Mouse (Mus musculus) limb, embryonic 13.5 days (tissue): ENCODE data around the gene Frk. TPM values are rescaled to one million over a fixed set of nuclear protein-coding genes. Genes with fewer than 3 reads are reported as not detected.
"Not testable (repeated sequence)": the region's sequence is repeated elsewhere in the genome, so short reads cannot be mapped to it uniquely, and the experiment has no call there.

Experiments used
- ATAC-seq: fragments of 200-750 bp; cut with Nextera tagmentation; 2 replicates; pipeline ENCODE4 v1.8.0; 2017; ENCODE audit warnings: low read depth, moderate number of reproducible peaks, moderate TSS enrichment; ENCODE audit not compliant: low FRiP score
- H3K27ac ChIP-seq: fragments of 300-500 bp; sonication (generic); 2 replicates; pipeline ENCODE4 v1.5.1; 2015; ENCODE audit warnings: inconsistent platforms, mild to moderate bottlenecking, moderate library complexity
- H3K27me3 ChIP-seq: fragments of 300-500 bp; sonication (generic); 2 replicates; pipeline ENCODE4 v1.6.1; 2015; ENCODE audit warnings: mild to moderate bottlenecking, inconsistent platforms
- H3K36me3 ChIP-seq: fragments of 300-500 bp; sonication (generic); 2 replicates; pipeline ENCODE4 v1.6.1; 2015; ENCODE audit warnings: inconsistent platforms, mild to moderate bottlenecking, moderate library complexity
- H3K4me1 ChIP-seq: fragments of 300-500 bp; sonication (generic); 2 replicates; pipeline ENCODE4 v1.6.1; 2015; ENCODE audit warnings: inconsistent platforms
- H3K4me2 ChIP-seq: fragments of 300-500 bp; sonication (generic); replicated peaks from 2 replicates; pipeline ENCODE4 v1.6.1; 2015; ENCODE audit warnings: inconsistent platforms, mild to moderate bottlenecking, moderate library complexity
- H3K4me3 ChIP-seq: fragments of 300-500 bp; sonication (generic); 2 replicates; pipeline ENCODE4 v1.5.1; 2015; ENCODE audit warnings: moderate library complexity, mild to moderate bottlenecking, inconsistent platforms
- H3K9ac ChIP-seq: fragments of 300-500 bp; sonication (generic); 2 replicates; pipeline ENCODE4 v1.6.1; 2015; ENCODE audit warnings: mild to moderate bottlenecking, inconsistent platforms
- H3K9me3 ChIP-seq: fragments of 300-500 bp; sonication (generic); 2 replicates; pipeline ENCODE4 v1.6.1; 2016; ENCODE audit warnings: inconsistent platforms
- WGBS: fragments of 180-500 bp; shearing (Covaris S2); methylation state at CpG from one replicate; pipeline ENCODE4 v1.1.7; 2015; 5-methylcytosine and 5-hydroxymethylcytosine counted together
- polyA plus RNA-seq: library from polyadenylated mRNA; unstranded; fragments of >200 nt; fragmentation: Nextera tagmentation; extraction: Ambion mirVana; gene quantifications from 2 replicates; pipeline ENCODE4 v1.2.1, GENCODE M21; 2015

The Frk gene
- polyA plus RNA-seq: 9.0 and 10.6 TPM in 2 replicates

- peak within 1 kb of the TSS; percentile 59 for H3K4me2 ChIP-seq
- no peaks in the 10 kb centered on the region for H3K9me3 ChIP-seq
- WGBS: 24% methylated on average over 11 of the region's 11 CpGs
- H3K4me3 ChIP-seq: peak within 1 kb of the TSS; percentile 40
- H3K27me3 ChIP-seq: no peaks in the 10 kb centered on the region
- H3K36me3 ChIP-seq: no peaks in the 10 kb centered on the region
- peak within 1 kb of the TSS; percentile 58 for H3K27ac ChIP-seq
- ATAC-seq: peak; percentile 72; the same call in 1 of the 2 replicates
- peak within 1 kb of the TSS; percentile 62 for H3K9ac ChIP-seq
- peaks cover 13% of the 10 kb centered on the region; the same call in 1 of the 2 replicates for H3K4me1 ChIP-seq
Measured at GRCm38 (mm10) chr10:34483297-34484013, at the start of gene Frk. Frk (plus strand) TSS chr10:34483399.

- H3K27me3 ChIP-seq, H3K4me2 ChIP-seq, H3K36me3 ChIP-seq, H3K27ac ChIP-seq, H3K9ac ChIP-seq, H3K4me1 ChIP-seq, H3K9me3 ChIP-seq, ATAC-seq, H3K4me3 ChIP-seq: not testable (repeated sequence)
- WGBS: 94% methylated on average over 6 of the region's 14 CpGs
Measured at GRCm38 (mm10) chr10:34434191-34434590, 49.0 kb upstream of the Frk start.

- H3K4me1 ChIP-seq: no peaks in the 10 kb centered on the region
- no peak overlapping the region for H3K4me2 ChIP-seq
- H3K4me3 ChIP-seq: no peak overlapping the region
- H3K9me3 ChIP-seq: no peaks in the 10 kb centered on the region
- WGBS: 83% methylated on average over 1 of the region's 1 CpGs
- no peak for ATAC-seq
- no peaks in the 10 kb centered on the region for H3K36me3 ChIP-seq
- H3K27ac ChIP-seq: no peak overlapping the region
- H3K27me3 ChIP-seq: no peaks in the 10 kb centered on the region
- no peak overlapping the region for H3K9ac ChIP-seq
Measured at GRCm38 (mm10) chr10:34449469-34449868, 33.7 kb upstream of the Frk start.

- no peak overlapping the region for H3K4me3 ChIP-seq
- no peak for ATAC-seq
- H3K4me1 ChIP-seq: no peaks in the 10 kb centered on the region
- WGBS: 50% methylated on average over 4 of the region's 4 CpGs
- no peaks in the 10 kb centered on the region for H3K27me3 ChIP-seq
- no peak overlapping the region for H3K9ac ChIP-seq
- H3K9me3 ChIP-seq: no peaks in the 10 kb centered on the region
- no peak overlapping the region for H3K4me2 ChIP-seq
- no peaks in the 10 kb centered on the region for H3K36me3 ChIP-seq
- H3K27ac ChIP-seq: no peak overlapping the region
Measured at GRCm38 (mm10) chr10:34461451-34461850, 21.7 kb upstream of the Frk start.

GRCm38 (mm10) chr10:34464321-34464720, 18.9 kb upstream of the Frk start:
- no peaks in the 10 kb centered on the region for H3K27me3 ChIP-seq
- ATAC-seq: no peak
- WGBS: 92% methylated on average over 4 of the region's 4 CpGs
- no peak overlapping the region for H3K9ac ChIP-seq
- no peaks in the 10 kb centered on the region for H3K36me3 ChIP-seq
- no peak overlapping the region for H3K4me3 ChIP-seq
- no peak overlapping the region for H3K27ac ChIP-seq
- H3K4me2 ChIP-seq: no peak overlapping the region
- H3K9me3 ChIP-seq: no peaks in the 10 kb centered on the region
- no peaks in the 10 kb centered on the region for H3K4me1 ChIP-seq

GRCm38 (mm10) chr10:34469037-34469436, 14.2 kb upstream of the Frk start:
- no peak overlapping the region for H3K4me2 ChIP-seq
- H3K9ac ChIP-seq: no peak overlapping the region
- no peak overlapping the region for H3K27ac ChIP-seq
- 75% methylated on average over 2 of the region's 2 CpGs for WGBS
- H3K4me1 ChIP-seq: no peaks in the 10 kb centered on the region
- H3K9me3 ChIP-seq: no peaks in the 10 kb centered on the region
- no peaks in the 10 kb centered on the region for H3K36me3 ChIP-seq
- H3K27me3 ChIP-seq: no peaks in the 10 kb centered on the region
- H3K4me3 ChIP-seq: no peak overlapping the region
- no peak for ATAC-seq

DNA sequence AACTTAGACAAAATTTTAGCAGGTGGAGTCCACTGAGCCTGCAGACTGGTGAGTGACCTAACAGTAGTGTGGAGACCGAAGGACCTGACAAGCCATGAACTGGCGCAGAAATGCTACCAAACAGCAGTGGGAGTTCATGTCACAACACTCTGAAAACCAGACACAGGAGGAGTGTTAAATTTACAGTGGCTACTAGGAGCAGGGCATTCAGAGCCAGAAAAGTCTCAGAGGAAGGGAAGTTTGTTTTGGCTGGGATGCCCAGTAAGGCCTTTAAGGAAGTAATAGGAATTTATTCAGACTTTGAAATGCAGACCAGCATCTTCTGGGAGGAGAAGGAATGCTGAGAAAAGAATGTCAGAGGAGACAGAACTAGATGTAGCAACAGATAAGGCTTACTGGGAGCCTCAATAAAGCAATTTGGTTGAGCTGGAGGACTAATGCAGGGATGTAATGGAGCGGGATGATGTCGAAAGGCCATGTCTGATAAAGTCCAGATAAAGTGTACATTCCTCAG, 3.2 kb upstream of the Frk start:
- WGBS: 44% methylated on average over 4 of the region's 4 CpGs
- no peak overlapping the region for H3K9ac ChIP-seq

GRCm38 (mm10) chr10:34484014-34484411, 814 bp downstream of the Frk start:
- Histone ChIP-seq H3K4me2 (peak overlapping the region; percentile 59), H3K27me3 (no peaks in the 10 kb centered on the region), H3K4me3 (peak overlapping the region; percentile 40), H3K27ac (peak overlapping the region; percentile 58), H3K9me3 (no peaks in the 10 kb centered on the region), H3K36me3 (no peaks in the 10 kb centered on the region), H3K9ac (peak overlapping the region; percentile 62), H3K4me1 (peaks cover 13% of the 10 kb centered on the region; the same call in 1 of the 2 replicates)
- 56% methylated on average over 14 of the region's 14 CpGs for WGBS
- peak; percentile 49; the same call in 1 of the 2 replicates for ATAC-seq

More for the DNA sequence above, 3.2 kb upstream of the Frk start:
- peaks cover 13% of the 10 kb centered on the region; the same call in 1 of the 2 replicates for H3K4me1 ChIP-seq
- H3K36me3 ChIP-seq: no peaks in the 10 kb centered on the region
- ATAC-seq: 0 out of 2 replicates have a peak, but pooled peaks have one; percentile 20
- H3K27me3 ChIP-seq: no peaks in the 10 kb centered on the region
- no peaks in the 10 kb centered on the region for H3K9me3 ChIP-seq
- no peak overlapping the region for H3K27ac ChIP-seq
- H3K4me2 ChIP-seq: no peak overlapping the region
- no peak overlapping the region for H3K4me3 ChIP-seq

DNA sequence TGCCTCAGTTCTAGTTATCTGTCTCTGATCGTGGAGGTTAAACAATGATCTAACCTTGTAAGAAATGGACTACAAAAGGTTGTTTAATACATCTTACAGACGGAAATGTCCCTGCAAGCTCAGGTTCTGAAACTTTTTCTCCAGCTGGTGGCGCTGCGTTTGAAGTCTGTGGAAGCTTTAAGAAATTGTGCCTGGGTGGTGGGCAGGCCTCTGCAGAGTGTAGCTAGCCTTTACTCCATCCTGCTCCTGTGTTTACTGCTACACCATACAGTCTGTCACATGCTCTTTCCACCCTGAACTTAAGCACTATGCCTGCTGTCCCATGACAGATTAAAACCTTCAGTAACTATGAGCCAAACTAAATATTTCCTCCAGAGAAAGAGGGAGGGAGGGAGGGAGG, 1.9 kb downstream of the Frk start:
- H3K27me3 ChIP-seq: no peaks in the 10 kb centered on the region
- no peak overlapping the region for H3K4me3 ChIP-seq
- H3K9me3 ChIP-seq: no peaks in the 10 kb centered on the region
- WGBS: 56% methylated on average over 4 of the region's 4 CpGs
- peak overlapping the region; percentile 15 for H3K4me2 ChIP-seq
- no peak overlapping the region for H3K9ac ChIP-seq
- no peak overlapping the region for H3K27ac ChIP-seq
- no peak for ATAC-seq
- H3K4me1 ChIP-seq: 0 out of 2 replicates have a peak, but pooled peaks cover 9% of the 10 kb centered on the region
- no peaks in the 10 kb centered on the region for H3K36me3 ChIP-seq

DNA sequence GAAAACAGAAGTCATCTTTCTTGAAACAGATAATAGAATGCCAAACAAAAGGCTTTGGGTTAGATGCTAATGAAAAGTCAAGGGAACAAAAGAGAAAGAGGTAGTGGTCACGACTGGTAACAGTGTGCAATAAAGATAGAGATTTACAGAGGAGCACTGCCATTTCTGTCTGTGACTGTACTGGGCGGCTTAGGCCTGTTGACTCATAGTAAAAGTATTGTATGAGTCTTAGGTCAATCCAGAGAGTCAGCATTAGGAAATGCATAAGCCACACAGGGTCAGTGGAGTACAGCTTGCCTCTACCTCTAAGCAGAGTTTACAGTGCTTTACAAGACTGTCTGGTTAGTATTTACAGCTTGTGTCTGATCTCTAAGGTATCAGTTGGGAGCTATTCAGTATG, 24.6 kb downstream of the Frk start:
- no peaks in the 10 kb centered on the region for H3K36me3 ChIP-seq
- no peak overlapping the region for H3K27ac ChIP-seq
- WGBS: 69% methylated on average over 2 of the region's 2 CpGs
- no peak for ATAC-seq
- H3K4me3 ChIP-seq: no peak overlapping the region
- H3K9ac ChIP-seq: no peak overlapping the region
- H3K27me3 ChIP-seq: no peaks in the 10 kb centered on the region
- H3K4me2 ChIP-seq: no peak overlapping the region
- H3K4me1 ChIP-seq: peaks cover 6% of the 10 kb centered on the region; the same call in 1 of the 2 replicates
- no peaks in the 10 kb centered on the region for H3K9me3 ChIP-seq

- no peaks in the 10 kb centered on the region for H3K27me3 ChIP-seq
- H3K4me2 ChIP-seq: no peak overlapping the region
- ATAC-seq: no peak
- no peak overlapping the region for H3K27ac ChIP-seq
- H3K4me1 ChIP-seq: peaks cover 8% of the 10 kb centered on the region; the same call in 1 of the 2 replicates
- no peaks in the 10 kb centered on the region for H3K36me3 ChIP-seq
- WGBS: 62% methylated on average over 1 of the region's 1 CpGs
- H3K4me3 ChIP-seq: no peak overlapping the region
- no peaks in the 10 kb centered on the region for H3K9me3 ChIP-seq
- no peak overlapping the region for H3K9ac ChIP-seq
Measured at GRCm38 (mm10) chr10:34508593-34508992, 25.4 kb downstream of the Frk start.

GRCm38 (mm10) chr10:34509256-34509655, 26.1 kb downstream of the Frk start:
- Histone ChIP-seq H3K9ac (no peak overlapping the region), H3K27me3 (no peaks in the 10 kb centered on the region)
- 91% methylated on average over 2 of the region's 2 CpGs for WGBS

More at GRCm38 (mm10) chr10:34509256-34509655, 26.1 kb downstream of the Frk start:
- no peak overlapping the region for H3K4me3 ChIP-seq
- no peak overlapping the region for H3K27ac ChIP-seq
- no peaks in the 10 kb centered on the region for H3K36me3 ChIP-seq
- ATAC-seq: no peak
- H3K4me1 ChIP-seq: peaks cover 8% of the 10 kb centered on the region; the same call in 1 of the 2 replicates
- H3K4me2 ChIP-seq: no peak overlapping the region
- no peaks in the 10 kb centered on the region for H3K9me3 ChIP-seq
